Mouse (Mus musculus): Measurements from ENCODE around the gene Olfr93. TPM values are rescaled to one million over a fixed set of nuclear protein-coding genes. Genes with fewer than 3 reads are reported as not detected.

Gene Olfr93
- not detected in 2 replicates for polyA plus RNA-seq (2012; rRNA removed)

DNA sequence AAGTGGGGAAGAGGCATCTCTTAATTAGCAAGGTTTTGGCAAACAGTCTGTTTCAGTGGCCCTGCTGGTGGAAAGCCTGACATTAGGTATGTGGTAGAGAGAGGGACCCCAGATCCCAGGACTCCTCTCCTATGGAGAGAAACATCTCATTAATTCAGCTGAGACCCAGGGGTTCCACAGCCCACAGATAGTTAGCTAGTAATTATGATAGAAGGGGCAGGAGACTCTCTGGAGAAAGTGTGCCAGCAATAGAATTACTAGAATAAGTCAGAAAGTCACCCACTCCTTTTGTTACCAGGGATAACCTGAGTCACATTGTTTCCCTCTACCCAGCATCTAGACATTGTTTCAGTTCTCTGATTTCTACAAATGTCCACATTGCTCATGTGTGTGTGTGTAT, at the start of gene Olfr93:
Gene Olfr93 (minus strand): TSS at position 101 of the 400 bp plus-strand sequence.
- TF ChIP-seq CTCF (IDR thresholded peaks at IDR 0.05; ENCODE audit: extremely low read depth, insufficient read length, insufficient replicate concordance, low read depth, low read length) (no peak), POLR2A (IDR thresholded peaks at IDR 0.05; ENCODE audit: low read depth, low read length) (no peak)
- Histone ChIP-seq H3K27ac (ENCODE audit: insufficient read depth, low read depth, low read length) (no peak within 1 kb of the TSS), H3K4me3 (ENCODE audit: low read depth, low read length) (no peak within 1 kb of the TSS), H3K4me1 (ENCODE audit: control insufficient read depth, insufficient read depth, insufficient read length, low read length) (no peaks in the 10 kb centered on the region), H3K36me3 (ENCODE audit: control insufficient read depth, insufficient read depth, low read length) (no peaks in the 10 kb centered on the region), H3K27me3 (ENCODE audit: control insufficient read depth, insufficient read depth, low read length) (no peaks in the 10 kb centered on the region)

DNA sequence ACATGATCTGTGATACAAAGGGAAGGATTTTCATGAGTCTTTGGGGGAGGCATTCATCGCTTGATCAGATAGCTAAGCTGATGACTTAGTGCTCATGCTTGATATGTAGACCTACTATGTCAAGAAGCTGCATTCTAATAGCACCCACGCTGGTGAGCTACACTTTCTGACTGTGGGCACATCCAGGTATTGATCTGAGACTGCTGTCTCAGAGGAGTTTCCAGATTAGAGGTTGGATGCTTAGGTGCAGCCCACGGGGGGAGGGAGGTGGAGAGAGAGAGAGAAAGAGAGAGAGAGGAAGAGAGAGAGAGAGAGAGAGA, 42.6 kb upstream of the Olfr93 start:
- WGBS, result 25% methylated on average over 3 of the region's 3 CpGs
- Histone ChIP-seq H3K4me3 (ENCODE audit: low read depth, low read length) (no peak overlapping the region), H3K27me3 (ENCODE audit: control insufficient read depth, insufficient read depth, low read length) (no peaks in the 10 kb centered on the region), H3K36me3 (ENCODE audit: control insufficient read depth, insufficient read depth, low read length) (no peaks in the 10 kb centered on the region), H3K27ac (ENCODE audit: insufficient read depth, low read depth, low read length) (no peak overlapping the region), H3K4me1 (ENCODE audit: control insufficient read depth, insufficient read depth, insufficient read length, low read length) (no peaks in the 10 kb centered on the region)
- no peak for TF ChIP-seq CTCF (IDR thresholded peaks at IDR 0.05; ENCODE audit: extremely low read depth, insufficient read length, insufficient replicate concordance, low read depth, low read length)
- no peak for TF ChIP-seq POLR2A (IDR thresholded peaks at IDR 0.05; ENCODE audit: low read depth, low read length)

DNA sequence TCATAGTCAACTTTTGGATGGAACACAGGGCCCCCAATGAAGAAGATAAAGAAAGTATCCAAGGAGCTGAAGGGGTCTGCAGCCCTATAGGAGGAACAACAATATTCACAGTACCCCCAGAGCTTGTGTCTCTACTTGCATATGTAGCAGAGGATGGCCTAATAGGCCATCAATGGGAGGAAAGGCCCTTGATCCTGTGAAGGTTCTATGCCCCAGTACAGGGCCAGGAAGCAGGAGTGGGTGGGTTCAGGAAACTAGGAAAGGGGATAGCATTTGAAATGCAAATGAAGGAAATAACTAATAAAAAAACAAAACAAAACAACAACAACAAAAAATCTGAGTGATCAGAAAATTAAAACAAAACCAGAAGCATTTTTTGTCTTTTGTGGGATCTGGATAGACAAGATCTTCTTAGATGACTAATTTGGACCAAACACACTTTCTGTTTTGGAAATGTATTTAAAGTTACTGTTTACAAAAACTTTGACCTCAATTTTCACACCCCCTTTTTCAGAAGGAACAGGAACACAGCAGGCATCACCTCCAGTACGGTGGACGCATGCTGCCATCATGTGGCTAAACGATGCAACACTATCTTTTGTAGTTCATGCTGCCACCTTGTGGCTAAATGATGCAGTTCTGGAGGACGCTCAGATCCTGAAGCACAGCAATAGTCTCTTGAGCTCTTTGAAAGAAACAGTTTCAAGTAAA, 42.1 kb upstream of the Olfr93 start:
- Histone ChIP-seq H3K36me3 (ENCODE audit: control insufficient read depth, insufficient read depth, low read length) (no peaks in the 10 kb centered on the region), H3K4me3 (ENCODE audit: low read depth, low read length) (no peak overlapping the region), H3K27ac (ENCODE audit: insufficient read depth, low read depth, low read length) (no peak overlapping the region), H3K27me3 (ENCODE audit: control insufficient read depth, insufficient read depth, low read length) (no peaks in the 10 kb centered on the region), H3K4me1 (ENCODE audit: control insufficient read depth, insufficient read depth, insufficient read length, low read length) (no peaks in the 10 kb centered on the region)
- peak; percentile 98; the same call in 1 of the 2 replicates for TF ChIP-seq CTCF (IDR thresholded peaks at IDR 0.05; ENCODE audit: extremely low read depth, insufficient read length, insufficient replicate concordance, low read depth, low read length)
- no peak for TF ChIP-seq POLR2A (IDR thresholded peaks at IDR 0.05; ENCODE audit: low read depth, low read length)
- WGBS, result 1% methylated on average over 4 of the region's 4 CpGs

DNA sequence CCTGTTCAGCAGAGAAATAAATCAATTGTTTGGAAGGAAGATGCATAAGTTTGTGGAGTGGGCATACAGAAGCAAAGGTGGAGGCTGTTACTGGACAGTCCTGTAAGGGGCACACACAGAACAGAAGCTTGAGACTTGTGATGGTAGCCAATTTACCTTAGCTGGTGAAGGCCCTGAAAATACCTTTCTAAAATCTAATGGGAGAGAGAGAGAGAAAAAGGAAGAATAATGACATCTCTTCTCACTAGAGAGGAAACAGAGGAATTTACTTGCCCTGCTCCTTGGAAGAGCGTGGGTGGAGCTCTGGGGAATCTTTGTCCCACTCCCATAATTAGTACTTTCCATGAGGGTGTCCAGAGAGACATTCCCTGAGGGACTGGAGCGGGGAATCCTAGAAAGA, 39.6 kb upstream of the Olfr93 start, which contains the start of gene Olfr94:
Gene Olfr94 (minus strand): TSS at position 101 of the 400 bp plus-strand sequence.
- Histone ChIP-seq H3K4me3 (ENCODE audit: low read depth, low read length) (no peak within 1 kb of the TSS), H3K27me3 (ENCODE audit: control insufficient read depth, insufficient read depth, low read length) (no peaks in the 10 kb centered on the region), H3K4me1 (ENCODE audit: control insufficient read depth, insufficient read depth, insufficient read length, low read length) (peaks cover 8% of the 10 kb centered on the region), H3K27ac (ENCODE audit: insufficient read depth, low read depth, low read length) (no peak within 1 kb of the TSS), H3K36me3 (ENCODE audit: control insufficient read depth, insufficient read depth, low read length) (no peaks in the 10 kb centered on the region)
- 76% methylated on average over 2 of the region's 2 CpGs for WGBS
- TF ChIP-seq POLR2A (IDR thresholded peaks at IDR 0.05; ENCODE audit: low read depth, low read length) (no peak), CTCF (IDR thresholded peaks at IDR 0.05; ENCODE audit: extremely low read depth, insufficient read length, insufficient replicate concordance, low read depth, low read length) (no peak)

DNA sequence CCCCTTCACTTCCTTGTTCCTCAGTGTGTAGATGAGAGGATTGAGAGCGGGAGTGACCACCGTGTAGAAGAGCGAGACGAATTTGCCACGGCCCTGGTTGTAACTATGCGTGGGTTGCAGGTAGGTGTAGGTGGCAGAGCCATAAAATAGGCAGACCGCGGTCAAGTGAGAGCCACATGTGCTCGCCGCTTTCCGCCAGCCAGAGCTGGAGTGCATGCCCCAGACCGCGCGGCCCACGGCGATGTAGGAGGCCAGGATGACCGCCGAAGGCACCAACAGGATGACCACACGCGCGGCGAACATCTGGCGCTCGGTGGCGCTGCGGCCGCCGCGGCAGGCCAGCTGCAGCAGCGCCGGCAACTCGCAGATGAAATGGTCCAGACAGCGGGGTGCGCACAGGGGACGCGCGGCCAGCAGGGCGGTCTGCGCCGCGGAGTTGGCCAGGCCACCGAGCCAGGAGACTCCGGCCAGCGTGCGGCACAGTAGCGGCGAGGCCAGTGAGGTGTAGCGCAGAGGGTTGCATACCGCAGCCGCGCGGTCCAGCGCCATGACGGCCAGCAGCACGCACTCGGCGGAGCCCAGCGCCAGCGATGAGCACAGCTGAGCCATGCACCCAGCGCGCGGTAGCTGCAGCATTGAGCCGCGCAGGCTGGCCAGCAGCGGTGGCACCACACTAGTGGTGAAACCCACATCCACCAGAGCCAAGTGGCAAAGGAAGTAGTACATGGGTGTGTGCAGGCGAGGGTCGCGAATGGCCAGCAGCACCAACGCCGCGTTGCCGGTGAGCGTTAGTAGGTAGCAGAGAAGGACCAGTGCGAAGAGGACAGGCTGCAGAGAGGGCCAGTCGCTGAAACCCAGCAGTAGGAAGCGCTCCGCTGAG, 35.8 kb upstream of the Olfr93 start:
- H3K36me3 ChIP-seq (ENCODE audit: control insufficient read depth, insufficient read depth, low read length), result no peaks in the 10 kb centered on the region
- no peak for TF ChIP-seq POLR2A (IDR thresholded peaks at IDR 0.05; ENCODE audit: low read depth, low read length)
- TF ChIP-seq CTCF (IDR thresholded peaks at IDR 0.05; ENCODE audit: extremely low read depth, insufficient read length, insufficient replicate concordance, low read depth, low read length), result no peak
- WGBS, result 2% methylated on average over 77 of the region's 77 CpGs

DNA sequence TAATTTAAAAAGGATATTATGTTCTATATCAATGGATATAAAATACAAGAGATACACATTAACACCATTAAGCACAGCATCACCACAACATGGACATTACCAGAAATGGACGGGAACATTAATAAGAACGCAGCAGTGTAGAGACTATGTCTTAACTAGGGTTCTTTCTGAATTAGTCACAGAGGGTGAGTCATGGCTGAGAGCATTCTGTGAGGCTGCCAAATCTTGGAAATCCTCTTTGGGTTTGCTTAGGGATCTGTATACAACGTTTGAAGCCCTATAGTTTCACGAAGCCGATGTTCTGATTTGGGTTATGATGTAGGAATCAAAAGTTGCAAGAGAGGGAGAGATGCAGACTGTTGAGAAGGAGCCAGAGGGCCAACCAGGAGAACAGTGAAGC, 33.5 kb upstream of the Olfr93 start:
- TF ChIP-seq POLR2A (IDR thresholded peaks at IDR 0.05; ENCODE audit: low read depth, low read length), result no peak
- no peak for TF ChIP-seq CTCF (IDR thresholded peaks at IDR 0.05; ENCODE audit: extremely low read depth, insufficient read length, insufficient replicate concordance, low read depth, low read length)
- Histone ChIP-seq H3K4me3 (ENCODE audit: low read depth, low read length) (no peak overlapping the region), H3K36me3 (ENCODE audit: control insufficient read depth, insufficient read depth, low read length) (no peaks in the 10 kb centered on the region), H3K27ac (ENCODE audit: insufficient read depth, low read depth, low read length) (no peak overlapping the region), H3K4me1 (ENCODE audit: control insufficient read depth, insufficient read depth, insufficient read length, low read length) (peaks cover 8% of the 10 kb centered on the region), H3K27me3 (ENCODE audit: control insufficient read depth, insufficient read depth, low read length) (no peaks in the 10 kb centered on the region)
- 79% methylated on average over 5 of the region's 5 CpGs for WGBS

More for the DNA sequence above, 35.8 kb upstream of the Olfr93 start:
- H3K27ac ChIP-seq (ENCODE audit: insufficient read depth, low read depth, low read length), result no peak overlapping the region
- H3K4me1 ChIP-seq (ENCODE audit: control insufficient read depth, insufficient read depth, insufficient read length, low read length), result peaks cover 8% of the 10 kb centered on the region
- no peaks in the 10 kb centered on the region for H3K27me3 ChIP-seq (ENCODE audit: control insufficient read depth, insufficient read depth, low read length)
- peak overlapping the region; percentile 58 for H3K4me3 ChIP-seq (ENCODE audit: low read depth, low read length)

DNA sequence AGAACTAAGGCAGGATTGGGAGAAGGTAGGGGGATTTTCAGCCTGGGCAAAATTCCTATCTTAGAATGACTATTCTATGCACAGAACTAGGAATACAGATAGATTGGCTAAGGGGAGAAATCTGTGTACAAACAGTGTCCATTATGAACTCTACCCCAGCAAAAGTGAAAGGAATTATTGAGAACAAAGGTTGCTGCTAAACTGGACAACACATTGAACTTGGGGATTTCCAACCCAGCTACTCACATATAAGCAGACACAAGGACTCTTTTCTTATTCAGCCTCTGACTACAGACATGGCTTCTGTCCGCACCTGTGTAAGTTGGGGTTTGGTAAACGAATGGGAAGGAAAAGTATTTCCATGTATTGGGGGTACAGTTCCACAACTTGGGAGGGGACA, 32.4 kb upstream of the Olfr93 start, which contains the start of gene Ubd:
Gene Ubd (plus strand): TSS at position 237 of the 400 bp plus-strand sequence.
- 70% methylated on average over 2 of the region's 2 CpGs for WGBS
- TF ChIP-seq POLR2A (IDR thresholded peaks at IDR 0.05; ENCODE audit: low read depth, low read length), result no peak
- TF ChIP-seq CTCF (IDR thresholded peaks at IDR 0.05; ENCODE audit: extremely low read depth, insufficient read length, insufficient replicate concordance, low read depth, low read length), result no peak
- H3K27me3 ChIP-seq (ENCODE audit: control insufficient read depth, insufficient read depth, low read length), result no peaks in the 10 kb centered on the region
- H3K36me3 ChIP-seq (ENCODE audit: control insufficient read depth, insufficient read depth, low read length), result no peaks in the 10 kb centered on the region
- H3K4me3 ChIP-seq (ENCODE audit: low read depth, low read length), result no peak within 1 kb of the TSS
- no peak within 1 kb of the TSS for H3K27ac ChIP-seq (ENCODE audit: insufficient read depth, low read depth, low read length)
- H3K4me1 ChIP-seq (ENCODE audit: control insufficient read depth, insufficient read depth, insufficient read length, low read length), result peaks cover 8% of the 10 kb centered on the region
